Mouse (Mus musculus): Measurements from ENCODE around the gene Hoxb6. TPM values are rescaled to one million over a fixed set of nuclear protein-coding genes. Genes with fewer than 3 reads are reported as not detected.

The Hoxb6 gene
- not detected for polyA plus RNA-seq (2017; shearing (Covaris generic))

GRCm38 (mm10) chr11:96291681-96292564 is at the start of gene Hoxb6:
Hoxb6 (plus strand) TSS chr11:96292476.

GRCm38 (mm10) chr11:96270996-96271540 is 21.2 kb upstream of the Hoxb6 start, which contains the start of gene Hoxb9:
Hoxb9 (plus strand) TSS chr11:96271457.

GRCm38 (mm10) chr11:96281855-96282570 is 10.3 kb upstream of the Hoxb6 start, which contains the start of gene Hoxb8:
Hoxb8 (plus strand) TSS chr11:96281905.

GRCm38 (mm10) chr11:96285771-96286738 is 6.2 kb upstream of the Hoxb6 start, which contains the start of gene Hoxb7:
Hoxb7 (plus strand) TSS chr11:96286623.

GRCm38 (mm10) chr11:96303151-96304099 is 11.1 kb downstream of the Hoxb6 start, which contains the start of gene Hoxb5:
Hoxb5 (plus strand) TSS chr11:96303336.

GRCm38 (mm10) chr11:96317608-96318367 is 25.5 kb downstream of the Hoxb6 start, which contains the start of gene Hoxb4:
Hoxb4 (plus strand) TSS chr11:96318267.

GRCm38 (mm10) chr11:96323154-96323553 is 30.9 kb downstream of the Hoxb6 start, which contains the start of gene Hoxb3:
Hoxb3 (plus strand) TSS chr11:96323326.

GRCm38 (mm10) chr11:96350341-96350624 is 58.0 kb downstream of the Hoxb6 start, which contains the start of gene Hoxb2:
Hoxb2 (plus strand) TSS chr11:96350525.

Other genes starting within 250 kb of the Hoxb6 start
- gene Ube2z, start 227.1 kb upstream of the Hoxb6 start, polyA plus RNA-seq (2017; shearing (Covaris generic)): 8.9 TPM
- gene Atp5g1, start 216.8 kb upstream of the Hoxb6 start, polyA plus RNA-seq (2017; shearing (Covaris generic)): 339 TPM
- not detected for gene Calcoco2, start 180.5 kb upstream of the Hoxb6 start, polyA plus RNA-seq (2017; shearing (Covaris generic))
- gene Ttll6, start 158.7 kb upstream of the Hoxb6 start, polyA plus RNA-seq (2017; shearing (Covaris generic)): not detected
- gene Hoxb13, start 98.2 kb upstream of the Hoxb6 start, polyA plus RNA-seq (2017; shearing (Covaris generic)): not detected
- gene Hoxb9, start 21.0 kb upstream of the Hoxb6 start, polyA plus RNA-seq (2017; shearing (Covaris generic)): not detected
- not detected for gene Hoxb8, start 10.6 kb upstream of the Hoxb6 start, polyA plus RNA-seq (2017; shearing (Covaris generic))
- gene Hoxb7, start 5.9 kb upstream of the Hoxb6 start, polyA plus RNA-seq (2017; shearing (Covaris generic)): not detected
- gene Hoxb5, start 10.9 kb downstream of the Hoxb6 start, polyA plus RNA-seq (2017; shearing (Covaris generic)): not detected
- 0.17 TPM for gene Hoxb4, start 25.8 kb downstream of the Hoxb6 start, polyA plus RNA-seq (2017; shearing (Covaris generic))
- not detected for gene Hoxb3, start 30.9 kb downstream of the Hoxb6 start, polyA plus RNA-seq (2017; shearing (Covaris generic))
- not detected for gene Hoxb2, start 58.0 kb downstream of the Hoxb6 start, polyA plus RNA-seq (2017; shearing (Covaris generic))
- gene Hoxb1, start 73.3 kb downstream of the Hoxb6 start, polyA plus RNA-seq (2017; shearing (Covaris generic)): not detected
- 752 TPM for gene Skap1, start 172.1 kb downstream of the Hoxb6 start, polyA plus RNA-seq (2017; shearing (Covaris generic))